Mouse (Mus musculus) spleen, adult 18-20 months (tissue): Measurements from ENCODE around the gene Ces1h.
"Not testable (repeated sequence)": the region's sequence is repeated elsewhere in the genome, so short reads cannot be mapped to it uniquely, and the experiment has no call there.

Experiments used
- DNase-seq, 2 experiments: peaks; one replicate each; pipeline ENCODE4 v3.0.0; 2022; ENCODE audit warnings: mixed read lengths in 2 of 2

Ces1h gene

GRCm38 (mm10) chr8:93379625-93380024, at the start of gene Ces1h:
Ces1h (minus strand) TSS chr8:93379725.
- no peak for DNase-seq

GRCm38 (mm10) chr8:93427195-93427594, 47.7 kb upstream of the Ces1h start:
- DNase-seq: no peak

GRCm38 (mm10) chr8:93415387-93415786, 35.9 kb upstream of the Ces1h start:
- no peak for DNase-seq

- no peak for DNase-seq
Observed at GRCm38 (mm10) chr8:93408830-93409229, 29.3 kb upstream of the Ces1h start.

GRCm38 (mm10) chr8:93399698-93400097, 20.2 kb upstream of the Ces1h start:
- no peak for DNase-seq

- DNase-seq: no peak
Observed at GRCm38 (mm10) chr8:93398044-93398443, 18.5 kb upstream of the Ces1h start.

- DNase-seq: not testable (repeated sequence)
Observed at GRCm38 (mm10) chr8:93394079-93394619, 14.6 kb upstream of the Ces1h start.

- DNase-seq: no peak
Observed at GRCm38 (mm10) chr8:93369481-93369880, 10.0 kb downstream of the Ces1h start.

- no peak for DNase-seq
Observed at GRCm38 (mm10) chr8:93360113-93360512, 19.4 kb downstream of the Ces1h start.

- DNase-seq: no peak
Observed at GRCm38 (mm10) chr8:93339531-93339930, 40.0 kb downstream of the Ces1h start.

- DNase-seq: no peak
Observed at GRCm38 (mm10) chr8:93337207-93337606, 42.3 kb downstream of the Ces1h start, which contains the start of gene Ces1g. Ces1g (minus strand) TSS chr8:93337308.

GRCm38 (mm10) chr8:93332703-93333102, 46.8 kb downstream of the Ces1h start:
- DNase-seq: no peak

GRCm38 (mm10) chr8:93331151-93331550, 48.4 kb downstream of the Ces1h start:
- DNase-seq: no peak

- no peak for DNase-seq
Observed at GRCm38 (mm10) chr8:93325123-93325522, 54.4 kb downstream of the Ces1h start.

- DNase-seq: no peak
Observed at GRCm38 (mm10) chr8:93317031-93317430, 62.5 kb downstream of the Ces1h start.

GRCm38 (mm10) chr8:93315557-93315956, 64.0 kb downstream of the Ces1h start:
- DNase-seq: no peak
